Mouse (Mus musculus) forebrain, embryonic 14.5 days (tissue): Measurements from ENCODE around the gene Fbxl2. TPM values are rescaled to one million over a fixed set of nuclear protein-coding genes. Genes with fewer than 3 reads are reported as not detected.

Experiments used
- ATAC-seq: fragments of 200-750 bp; cut with Nextera tagmentation; 2 replicates; pipeline ENCODE4 v1.8.0; 2017; ENCODE audit warnings: mild to moderate bottlenecking, moderate library complexity
- DNase-seq: peaks from one replicate; pipeline ENCODE4 v3.0.0-alpha.2; 2015; ENCODE audit warnings: low spot score
- H3K27ac ChIP-seq: fragments of 300-500 bp; sonication (generic); 2 replicates; pipeline ENCODE4 v1.5.1; 2014; ENCODE audit warnings: low read depth, mild to moderate bottlenecking, control low read depth, low read length, moderate library complexity
- H3K27me3 ChIP-seq: fragments of 300-500 bp; sonication (generic); replicated peaks from 2 replicates; pipeline ENCODE4 v1.6.1; 2014; ENCODE audit warnings: low read length, control low read depth, mixed read lengths; ENCODE audit not compliant: control insufficient read depth, insufficient read depth
- H3K36me3 ChIP-seq: fragments of 300-500 bp; sonication (generic); 2 replicates; pipeline ENCODE4 v1.6.1; 2014; ENCODE audit warnings: low read length, control low read depth; ENCODE audit not compliant: control insufficient read depth, insufficient read depth
- H3K4me1 ChIP-seq: fragments of 300-500 bp; sonication (generic); 2 replicates; pipeline ENCODE4 v1.6.1; 2014; ENCODE audit warnings: antibody characterized with exemption, low read length, control low read depth; ENCODE audit not compliant: control insufficient read depth, insufficient read depth
- H3K4me2 ChIP-seq: fragments of 300-500 bp; sonication (generic); 2 replicates; pipeline ENCODE4 v1.6.1; 2014; ENCODE audit warnings: mild to moderate bottlenecking, control low read depth, low read length
- H3K4me3 ChIP-seq: fragments of 300-500 bp; sonication (generic); 2 replicates; pipeline ENCODE4 v1.5.1; 2014; ENCODE audit warnings: low read depth, low read length, control low read depth
- H3K9ac ChIP-seq: fragments of 300-500 bp; sonication (generic); 2 replicates; pipeline ENCODE4 v1.6.1; 2014; ENCODE audit warnings: mild to moderate bottlenecking, low read length, control low read depth, moderate library complexity
- H3K9me3 ChIP-seq: fragments of 300-500 bp; sonication (generic); replicated peaks from 2 replicates; pipeline ENCODE4 v1.6.1; 2016; ENCODE audit warnings: low read length, control low read depth, mixed read lengths; ENCODE audit not compliant: control insufficient read depth
- WGBS: fragments of 180-500 bp; shearing (Covaris S2); extraction: QIAGEN DNeasy Blood & Tissue Kit; methylation state at CpG from one replicate; pipeline ENCODE4 v1.1.7; 2014; 5-methylcytosine and 5-hydroxymethylcytosine counted together
- polyA plus RNA-seq: library from polyadenylated mRNA; unstranded; fragments of >200 nt; fragmentation: Nextera tagmentation; extraction: Ambion mirVana; gene quantifications from 2 replicates; pipeline ENCODE4 v1.2.1, GENCODE M21; 2014

Gene Fbxl2
- polyA plus RNA-seq, 1 experiment from 2014 or later, result 23.7 TPM

GRCm38 (mm10) chr9:113982451-113982850, 63.5 kb downstream of the Fbxl2 start:
- no peak overlapping the region for H3K9ac ChIP-seq
- DNase-seq (no peak), ATAC-seq (no peak)
- H3K4me1 ChIP-seq, result peaks cover 10% of the 10 kb centered on the region
- H3K36me3 ChIP-seq, result peaks cover 47% of the 10 kb centered on the region
- no peak overlapping the region for H3K27ac ChIP-seq
- H3K9me3 ChIP-seq, result no peaks in the 10 kb centered on the region
- no peak overlapping the region for H3K4me2 ChIP-seq
- WGBS, result 95% methylated on average over 2 of the region's 2 CpGs
- no peak overlapping the region for H3K4me3 ChIP-seq
- no peaks in the 10 kb centered on the region for H3K27me3 ChIP-seq

DNA sequence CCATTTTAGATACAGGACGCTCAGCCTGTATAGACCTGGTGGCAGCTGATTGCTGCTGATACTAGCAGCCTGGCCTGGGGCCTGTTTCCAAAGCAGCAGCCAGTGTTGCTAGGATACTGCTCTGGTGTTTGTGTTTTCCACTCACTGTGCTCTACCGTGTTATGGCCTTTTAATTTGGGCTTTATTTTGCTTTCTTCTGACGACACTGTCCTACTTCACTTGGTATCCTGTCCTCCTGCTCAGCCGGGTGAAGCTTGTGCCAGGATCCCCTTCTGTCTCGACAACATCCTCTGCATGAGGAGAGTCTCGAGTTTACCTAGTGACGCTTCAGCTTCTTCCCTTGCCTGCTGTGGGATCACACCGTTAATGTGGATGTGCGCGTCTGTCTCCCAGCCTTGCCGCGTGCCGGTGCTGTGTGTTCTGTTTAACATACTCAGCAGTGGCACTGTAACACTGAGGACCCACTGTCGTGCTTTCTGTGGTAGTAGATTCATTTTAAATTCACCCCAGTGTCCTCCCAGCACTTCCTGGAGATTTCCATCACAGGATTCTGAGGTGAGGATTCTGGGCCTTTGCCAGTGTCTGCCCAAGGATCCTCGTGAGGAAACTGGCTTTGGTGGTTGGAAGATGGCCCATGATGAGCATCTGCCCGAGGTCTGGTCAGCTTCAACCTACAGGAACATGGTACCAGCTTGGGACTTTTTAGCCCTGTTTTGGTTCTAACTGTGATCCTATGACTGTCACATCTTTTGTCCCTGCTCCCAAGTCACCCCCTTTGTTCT, 64.7 kb downstream of the Fbxl2 start:
- H3K9ac ChIP-seq, result peak overlapping the region; percentile 35
- no peaks in the 10 kb centered on the region for H3K27me3 ChIP-seq
- peak; percentile 82 for DNase-seq
- H3K27ac ChIP-seq, result peak overlapping the region; percentile 75
- WGBS, result 60% methylated on average over 16 of the region's 16 CpGs
- H3K9me3 ChIP-seq, result no peaks in the 10 kb centered on the region
- peak; percentile 78 for ATAC-seq
- no peak overlapping the region for H3K4me2 ChIP-seq
- no peak overlapping the region for H3K4me3 ChIP-seq
- peaks cover 10% of the 10 kb centered on the region for H3K4me1 ChIP-seq
- H3K36me3 ChIP-seq, result peaks cover 59% of the 10 kb centered on the region

GRCm38 (mm10) chr9:113979356-113979755, 66.6 kb downstream of the Fbxl2 start:
- no peak overlapping the region for H3K4me2 ChIP-seq
- H3K4me1 ChIP-seq, result peaks cover 10% of the 10 kb centered on the region
- ATAC-seq (no peak), DNase-seq (no peak)
- H3K9me3 ChIP-seq, result no peaks in the 10 kb centered on the region
- peaks cover 69% of the 10 kb centered on the region for H3K36me3 ChIP-seq
- H3K9ac ChIP-seq, result no peak overlapping the region
- 94% methylated on average over 13 of the region's 13 CpGs for WGBS
- no peak overlapping the region for H3K4me3 ChIP-seq
- H3K27ac ChIP-seq, result no peak overlapping the region
- no peaks in the 10 kb centered on the region for H3K27me3 ChIP-seq

- WGBS, result 85% methylated on average over 7 of the region's 7 CpGs
Measured at GRCm38 (mm10) chr9:113978656-113979055, 67.3 kb downstream of the Fbxl2 start.

DNA sequence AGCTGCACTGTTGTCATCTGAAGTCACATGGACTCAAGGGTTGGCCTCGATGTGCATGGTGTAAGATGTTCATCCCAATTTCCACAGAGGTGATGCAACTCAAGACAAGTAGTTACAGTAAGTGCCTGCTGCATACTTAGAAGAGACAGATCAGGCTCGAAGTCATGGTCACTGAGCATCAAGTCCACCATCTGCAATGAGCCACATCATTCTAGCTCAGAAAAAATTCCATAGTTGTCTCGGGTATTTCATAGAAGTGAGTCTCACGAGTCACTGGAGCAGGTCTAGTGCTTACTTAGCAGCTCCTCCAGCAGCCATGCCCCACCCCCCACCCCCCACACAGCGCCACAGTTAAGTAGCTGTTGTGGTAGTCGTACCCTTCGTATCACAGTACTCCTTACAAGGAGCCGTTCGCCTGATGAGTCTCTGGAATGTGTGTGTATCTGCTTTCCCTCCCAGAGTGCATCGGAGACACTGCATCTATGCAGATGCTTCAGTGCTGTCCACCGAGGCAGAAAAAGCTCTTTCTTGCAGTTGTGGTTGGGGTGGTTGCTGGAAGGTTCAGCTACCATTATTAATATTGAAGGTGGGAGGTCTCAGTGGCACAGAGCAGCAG, 68.7 kb downstream of the Fbxl2 start:
- WGBS, result 85% methylated on average over 11 of the region's 11 CpGs

More at GRCm38 (mm10) chr9:113978656-113979055, 67.3 kb downstream of the Fbxl2 start:
- no peaks in the 10 kb centered on the region for H3K9me3 ChIP-seq
- peaks cover 76% of the 10 kb centered on the region for H3K36me3 ChIP-seq
- ATAC-seq (no peak), DNase-seq (no peak)
- H3K27me3 ChIP-seq, result no peaks in the 10 kb centered on the region
- H3K27ac ChIP-seq, result no peak overlapping the region
- no peak overlapping the region for H3K4me2 ChIP-seq
- H3K9ac ChIP-seq, result no peak overlapping the region
- peaks cover 10% of the 10 kb centered on the region for H3K4me1 ChIP-seq
- no peak overlapping the region for H3K4me3 ChIP-seq

DNA sequence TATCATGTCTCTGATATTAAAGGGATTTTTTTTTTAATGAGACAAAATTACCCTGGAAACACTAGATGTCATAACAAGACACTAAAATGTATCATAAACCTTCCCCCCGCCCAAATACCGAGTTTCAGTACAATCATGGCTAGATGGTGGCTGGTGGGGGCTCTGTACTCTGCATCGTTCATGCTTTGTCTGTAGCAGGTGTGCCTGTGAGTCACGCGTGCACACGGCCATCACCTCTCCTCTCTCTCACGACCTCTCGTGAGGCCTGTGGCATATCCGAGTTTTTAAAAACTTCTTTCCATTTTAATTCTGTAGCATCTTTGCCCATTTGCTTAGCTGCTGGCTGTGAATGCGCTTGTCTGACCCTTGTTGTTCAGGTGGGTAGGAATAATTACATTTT, 69.7 kb downstream of the Fbxl2 start:
- H3K4me3 ChIP-seq, result no peak overlapping the region
- ATAC-seq, result no peak
- DNase-seq, result no peak
- H3K36me3 ChIP-seq, result peaks cover 84% of the 10 kb centered on the region
- H3K9ac ChIP-seq, result no peak overlapping the region
- H3K27ac ChIP-seq, result no peak overlapping the region
- no peaks in the 10 kb centered on the region for H3K27me3 ChIP-seq
- no peaks in the 10 kb centered on the region for H3K9me3 ChIP-seq
- WGBS, result 90% methylated on average over 10 of the region's 10 CpGs
- H3K4me1 ChIP-seq, result peaks cover 3% of the 10 kb centered on the region; the same call in 1 of the 2 replicates
- no peak overlapping the region for H3K4me2 ChIP-seq

More for the DNA sequence above, 68.7 kb downstream of the Fbxl2 start:
- Histone ChIP-seq H3K27me3 (no peaks in the 10 kb centered on the region), H3K9me3 (no peaks in the 10 kb centered on the region), H3K36me3 (peaks cover 82% of the 10 kb centered on the region), H3K4me2 (no peak overlapping the region), H3K27ac (no peak overlapping the region), H3K4me1 (peaks cover 10% of the 10 kb centered on the region), H3K4me3 (no peak overlapping the region), H3K9ac (no peak overlapping the region)
- DNase-seq (no peak), ATAC-seq (no peak)

- Histone ChIP-seq H3K9ac (no peak overlapping the region), H3K4me1 (no peaks in the 10 kb centered on the region), H3K36me3 (peaks cover 92% of the 10 kb centered on the region), H3K9me3 (no peaks in the 10 kb centered on the region), H3K27ac (no peak overlapping the region), H3K27me3 (no peaks in the 10 kb centered on the region), H3K4me2 (no peak overlapping the region), H3K4me3 (no peak overlapping the region)
- WGBS, result 82% methylated on average over 7 of the region's 7 CpGs
- ATAC-seq (no peak), DNase-seq (no peak)
Measured at GRCm38 (mm10) chr9:113975442-113975841, 70.5 kb downstream of the Fbxl2 start.

GRCm38 (mm10) chr9:113974945-113975344, 71.0 kb downstream of the Fbxl2 start:
- Histone ChIP-seq H3K27ac (no peak overlapping the region), H3K27me3 (no peaks in the 10 kb centered on the region), H3K4me3 (no peak overlapping the region), H3K4me2 (no peak overlapping the region), H3K36me3 (peaks cover 92% of the 10 kb centered on the region), H3K4me1 (no peaks in the 10 kb centered on the region), H3K9me3 (no peaks in the 10 kb centered on the region), H3K9ac (no peak overlapping the region)
- no peak for ATAC-seq
- WGBS, result 90% methylated on average over 4 of the region's 4 CpGs
- no peak for DNase-seq

- H3K4me1 ChIP-seq, result no peaks in the 10 kb centered on the region
- H3K4me3 ChIP-seq, result no peak overlapping the region
- no peak overlapping the region for H3K27ac ChIP-seq
- peaks cover 92% of the 10 kb centered on the region for H3K36me3 ChIP-seq
- no peak overlapping the region for H3K9ac ChIP-seq
- ATAC-seq (no peak), DNase-seq (no peak)
- no peaks in the 10 kb centered on the region for H3K9me3 ChIP-seq
- H3K27me3 ChIP-seq, result no peaks in the 10 kb centered on the region
- H3K4me2 ChIP-seq, result no peak overlapping the region
- 73% methylated on average over 4 of the region's 4 CpGs for WGBS
Measured at GRCm38 (mm10) chr9:113973857-113974256, 72.1 kb downstream of the Fbxl2 start.
